Mouse (Mus musculus): ENCODE data around the gene Ovol2.

- TF ChIP-seq EP300 (IDR thresholded peaks at IDR 0.05; ENCODE audit: low read depth) = no peak
- TF ChIP-seq CTCF (IDR thresholded peaks at IDR 0.05; ENCODE audit: low read depth) = no peak
Observed at GRCm38 (mm10) chr2:144268446-144269305, 63.3 kb downstream of the Ovol2 start.

Measured in liver, embryonic 14.5 days (tissue).